Mouse (Mus musculus) neural tube, embryonic 13.5 days (tissue): ENCODE measurements around the gene Gpc3. TPM values are rescaled to one million over a fixed set of nuclear protein-coding genes. Genes with fewer than 3 reads are reported as not detected.
"Not testable (repeated sequence)": the region's sequence is repeated elsewhere in the genome, so short reads cannot be mapped to it uniquely, and the experiment has no call there.

Source experiments
- ATAC-seq: fragments of 200-750 bp; cut with Nextera tagmentation; 2 replicates; pipeline ENCODE4 v1.8.0; 2017; ENCODE audit warnings: low read depth, mild to moderate bottlenecking, moderate TSS enrichment, moderate library complexity
- H3K27ac ChIP-seq: fragments of 300-500 bp; sonication (generic); replicated peaks from 2 replicates; pipeline ENCODE4 v1.5.1; 2015; ENCODE audit warnings: moderate library complexity, mild to moderate bottlenecking, inconsistent platforms
- H3K27me3 ChIP-seq: fragments of 300-500 bp; sonication (generic); 2 replicates; pipeline ENCODE4 v1.6.1; 2015; ENCODE audit warnings: mild to moderate bottlenecking, inconsistent platforms
- H3K36me3 ChIP-seq: fragments of 300-500 bp; sonication (generic); 2 replicates; pipeline ENCODE4 v1.6.1; 2015; ENCODE audit warnings: mild to moderate bottlenecking, inconsistent platforms
- H3K4me1 ChIP-seq: fragments of 300-500 bp; sonication (generic); replicated peaks from 2 replicates; pipeline ENCODE4 v1.6.1; 2015; ENCODE audit warnings: inconsistent platforms
- H3K4me2 ChIP-seq: fragments of 300-500 bp; sonication (generic); 2 replicates; pipeline ENCODE4 v1.6.1; 2015; ENCODE audit warnings: inconsistent platforms, mild to moderate bottlenecking, moderate library complexity
- H3K4me3 ChIP-seq: fragments of 300-500 bp; sonication (generic); 2 replicates; pipeline ENCODE4 v1.5.1; 2015; ENCODE audit warnings: mild to moderate bottlenecking, inconsistent platforms
- H3K9ac ChIP-seq: fragments of 300-500 bp; sonication (generic); 2 replicates; pipeline ENCODE4 v1.6.1; 2015; ENCODE audit warnings: moderate library complexity, mild to moderate bottlenecking, inconsistent platforms
- H3K9me3 ChIP-seq: fragments of 300-500 bp; sonication (generic); 2 replicates; pipeline ENCODE4 v1.6.1; 2016; ENCODE audit warnings: inconsistent platforms
- WGBS: fragments of 180-500 bp; shearing (Covaris S2); methylation state at CpG from one replicate; pipeline ENCODE4 v1.1.7; 2015; 5-methylcytosine and 5-hydroxymethylcytosine counted together
- polyA plus RNA-seq: library from polyadenylated mRNA; unstranded; fragments of >200 nt; fragmentation: Nextera tagmentation; extraction: Ambion mirVana; gene quantifications from 2 replicates; pipeline ENCODE4 v1.2.1, GENCODE M21; 2015

The Gpc3 gene
- polyA plus RNA-seq, 1 experiment from 2014 or later = 136 TPM

GRCm38 (mm10) chrX:52310976-52311375 is 302.8 kb downstream of the Gpc3 start:
- ATAC-seq = no peak
- no peaks in the 10 kb centered on the region for H3K4me1 ChIP-seq
- WGBS = 79% methylated on average over 2 of the region's 2 CpGs

GRCm38 (mm10) chrX:52305226-52305625 is 308.5 kb downstream of the Gpc3 start:
- no peak for ATAC-seq
- Histone ChIP-seq H3K36me3 (no peaks in the 10 kb centered on the region), H3K27me3 (no peaks in the 10 kb centered on the region), H3K4me1 (no peaks in the 10 kb centered on the region), H3K4me2 (no peak overlapping the region), H3K4me3 (no peak overlapping the region), H3K27ac (no peak overlapping the region), H3K9ac (no peak overlapping the region), H3K9me3 (no peaks in the 10 kb centered on the region)
- WGBS = 87% methylated on average over 4 of the region's 4 CpGs

More at GRCm38 (mm10) chrX:52310976-52311375, 302.8 kb downstream of the Gpc3 start:
- Histone ChIP-seq H3K36me3 (no peaks in the 10 kb centered on the region), H3K9me3 (no peaks in the 10 kb centered on the region), H3K4me3 (no peak overlapping the region), H3K27me3 (no peaks in the 10 kb centered on the region), H3K4me2 (no peak overlapping the region), H3K9ac (no peak overlapping the region), H3K27ac (no peak overlapping the region)

DNA sequence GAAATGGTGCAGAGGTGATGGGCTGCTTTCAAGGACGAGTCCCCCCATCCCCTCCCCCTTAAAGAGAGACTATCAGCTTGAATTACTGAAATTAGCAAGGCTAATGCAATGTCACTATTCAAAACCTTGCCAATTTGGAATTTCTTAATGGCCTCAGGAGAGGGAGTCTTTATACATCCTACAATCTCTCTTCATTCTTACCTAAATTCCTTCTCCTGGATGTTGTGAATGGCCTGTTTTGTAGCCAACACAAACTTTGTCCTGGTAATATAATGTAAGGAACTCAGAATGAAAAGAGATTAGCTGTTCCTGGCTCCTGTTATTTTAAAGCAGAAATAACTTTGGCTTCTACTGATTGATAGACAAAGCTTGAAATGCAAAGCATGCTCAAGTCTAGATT is 325.0 kb downstream of the Gpc3 start:
- 47% methylated on average over 1 of the region's 1 CpGs for WGBS
- no peak for ATAC-seq

DNA sequence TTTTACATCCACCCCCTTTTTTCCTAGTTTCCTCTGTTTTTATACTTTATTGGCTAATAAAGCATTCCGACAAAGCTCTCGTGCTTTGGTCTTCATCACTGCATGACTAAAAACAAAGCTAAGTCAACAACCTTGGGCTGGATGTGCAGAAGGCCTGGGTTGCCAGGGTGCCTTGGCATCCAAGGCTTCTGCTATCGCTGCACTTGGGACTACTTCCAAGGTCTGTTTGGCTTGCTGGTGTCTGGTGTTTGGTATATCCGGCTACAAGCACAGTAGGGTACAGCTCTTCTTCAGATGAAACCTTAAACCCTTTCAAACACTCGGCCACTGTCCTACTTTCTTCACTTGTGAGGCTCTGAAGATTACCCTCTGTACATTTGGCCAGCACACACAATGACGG is 325.8 kb downstream of the Gpc3 start:
- H3K9ac ChIP-seq = no peak overlapping the region
- no peaks in the 10 kb centered on the region for H3K4me1 ChIP-seq
- H3K9me3 ChIP-seq = no peaks in the 10 kb centered on the region
- no peak overlapping the region for H3K4me2 ChIP-seq
- ATAC-seq = no peak
- no peak overlapping the region for H3K4me3 ChIP-seq
- WGBS = 81% methylated on average over 6 of the region's 6 CpGs
- H3K27me3 ChIP-seq = 0 out of 2 replicates have a peak, but pooled peaks cover 4% of the 10 kb centered on the region
- H3K27ac ChIP-seq = no peak overlapping the region
- no peaks in the 10 kb centered on the region for H3K36me3 ChIP-seq

More for the DNA sequence above, 325.0 kb downstream of the Gpc3 start:
- no peak overlapping the region for H3K27ac ChIP-seq
- no peaks in the 10 kb centered on the region for H3K27me3 ChIP-seq
- no peak overlapping the region for H3K9ac ChIP-seq
- H3K4me3 ChIP-seq = no peak overlapping the region
- no peaks in the 10 kb centered on the region for H3K36me3 ChIP-seq
- H3K9me3 ChIP-seq = no peaks in the 10 kb centered on the region
- no peaks in the 10 kb centered on the region for H3K4me1 ChIP-seq
- H3K4me2 ChIP-seq = no peak overlapping the region

DNA sequence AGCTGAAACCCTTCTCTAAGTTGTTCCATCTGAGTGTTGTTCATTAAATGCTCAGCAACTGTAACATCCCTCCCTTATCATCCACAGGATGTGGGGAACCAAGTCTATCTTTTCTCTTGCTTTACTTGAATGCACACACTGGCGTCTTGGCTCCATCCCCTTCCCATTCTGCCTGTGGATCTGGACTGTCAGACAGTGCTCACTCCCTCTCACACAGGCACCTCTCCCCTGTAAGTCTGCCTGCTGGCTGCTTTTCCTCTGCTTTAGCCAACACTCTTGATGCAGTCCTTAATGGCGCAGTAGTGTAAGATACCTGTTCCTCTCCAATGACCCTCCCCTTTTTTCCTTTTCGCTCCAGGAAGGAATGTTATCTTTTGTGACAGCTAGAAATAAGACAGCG is 331.7 kb downstream of the Gpc3 start:
- H3K27ac ChIP-seq = no peak overlapping the region
- 0 out of 2 replicates have a peak, but pooled peaks cover 4% of the 10 kb centered on the region for H3K27me3 ChIP-seq
- H3K4me2 ChIP-seq = no peak overlapping the region
- no peaks in the 10 kb centered on the region for H3K9me3 ChIP-seq
- no peaks in the 10 kb centered on the region for H3K36me3 ChIP-seq
- no peak overlapping the region for H3K9ac ChIP-seq
- peaks cover 3% of the 10 kb centered on the region; the same call in 1 of the 2 replicates for H3K4me1 ChIP-seq
- H3K4me3 ChIP-seq = no peak overlapping the region
- WGBS = 82% methylated on average over 4 of the region's 4 CpGs
- no peak for ATAC-seq

- 0 out of 2 replicates have a peak, but pooled peaks cover 4% of the 10 kb centered on the region for H3K27me3 ChIP-seq
- no peak overlapping the region for H3K9ac ChIP-seq
- H3K9me3 ChIP-seq = no peaks in the 10 kb centered on the region
- no peak overlapping the region for H3K4me3 ChIP-seq
- no peak for ATAC-seq
- H3K27ac ChIP-seq = no peak overlapping the region
- H3K4me2 ChIP-seq = no peak overlapping the region
- WGBS = 87% methylated on average over 6 of the region's 6 CpGs
- H3K4me1 ChIP-seq = peaks cover 3% of the 10 kb centered on the region; the same call in 1 of the 2 replicates
- no peaks in the 10 kb centered on the region for H3K36me3 ChIP-seq
Observed at GRCm38 (mm10) chrX:52281103-52281900, 332.4 kb downstream of the Gpc3 start.

DNA sequence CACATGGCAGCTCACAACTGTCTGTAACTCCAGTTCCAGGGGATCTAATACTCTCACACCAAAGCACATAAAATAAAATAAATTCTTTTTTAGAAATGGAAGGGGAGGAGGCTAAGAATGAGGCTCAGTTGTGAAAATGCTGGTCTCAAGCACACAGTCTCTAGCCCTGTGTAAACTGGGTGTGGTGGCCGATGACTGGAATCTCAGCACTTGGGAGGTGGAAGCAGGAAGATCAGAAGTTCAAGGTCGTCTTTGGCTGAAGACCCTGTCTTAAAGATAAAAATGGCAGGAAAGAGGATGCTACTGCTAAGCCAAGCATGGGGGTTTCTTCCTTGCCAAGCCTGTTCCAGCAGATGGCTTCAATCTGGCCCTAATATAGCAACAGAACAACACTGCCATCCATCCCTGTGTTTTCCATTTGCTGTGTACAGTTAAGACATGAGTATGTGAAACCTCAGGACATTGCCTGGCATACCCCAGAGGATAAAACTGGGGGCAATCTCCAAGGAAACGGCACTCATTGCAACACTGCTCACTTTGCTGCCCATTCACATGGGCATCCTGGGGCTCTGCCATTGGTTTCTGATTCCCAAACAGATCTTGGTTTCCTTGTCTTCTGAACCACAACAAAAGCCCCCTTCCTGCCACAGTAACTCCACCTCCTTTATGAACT is 334.9 kb downstream of the Gpc3 start:
- no peak for ATAC-seq

DNA sequence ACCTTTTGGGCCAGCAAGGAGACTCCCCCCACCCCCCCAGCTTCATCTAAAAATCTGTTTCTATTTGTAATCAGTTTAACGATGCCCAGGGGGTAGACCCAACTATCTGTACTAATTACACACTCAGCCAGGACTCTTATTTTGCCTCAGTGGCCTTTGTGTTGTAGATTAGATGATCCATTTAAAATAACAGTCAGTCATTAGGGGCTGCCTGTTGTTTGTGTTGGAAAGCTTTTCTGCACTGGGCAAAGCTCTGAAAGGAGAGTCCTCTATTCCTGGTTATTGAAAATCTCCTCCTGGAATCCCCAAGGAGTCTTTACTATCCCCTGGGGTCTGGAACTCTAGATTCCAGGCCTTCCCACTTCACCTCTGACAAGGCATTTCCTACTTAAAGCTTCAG is 336.2 kb downstream of the Gpc3 start:
- Histone ChIP-seq H3K9ac (no peak overlapping the region), H3K27me3 (no peaks in the 10 kb centered on the region), H3K4me1 (peaks cover 3% of the 10 kb centered on the region; the same call in 1 of the 2 replicates), H3K36me3 (no peaks in the 10 kb centered on the region), H3K27ac (no peak overlapping the region; the same call in 1 of the 2 replicates), H3K9me3 (no peaks in the 10 kb centered on the region), H3K4me2 (no peak overlapping the region), H3K4me3 (no peak overlapping the region)
- 46% methylated on average over 1 of the region's 1 CpGs for WGBS
- no peak; the same call in 1 of the 2 replicates for ATAC-seq

More for the DNA sequence above, 334.9 kb downstream of the Gpc3 start:
- H3K4me1 ChIP-seq = peaks cover 3% of the 10 kb centered on the region; the same call in 1 of the 2 replicates
- H3K9me3 ChIP-seq = no peaks in the 10 kb centered on the region
- 82% methylated on average over 3 of the region's 3 CpGs for WGBS
- no peak overlapping the region for H3K9ac ChIP-seq
- no peak overlapping the region for H3K4me2 ChIP-seq
- no peak overlapping the region for H3K27ac ChIP-seq
- H3K4me3 ChIP-seq = no peak overlapping the region
- H3K27me3 ChIP-seq = 0 out of 2 replicates have a peak, but pooled peaks cover 4% of the 10 kb centered on the region
- no peaks in the 10 kb centered on the region for H3K36me3 ChIP-seq

- Histone ChIP-seq H3K9me3 (no peaks in the 10 kb centered on the region), H3K4me3 (no peak overlapping the region), H3K4me2 (no peak overlapping the region), H3K27ac (no peak overlapping the region), H3K27me3 (no peaks in the 10 kb centered on the region), H3K36me3 (no peaks in the 10 kb centered on the region), H3K4me1 (peaks cover 3% of the 10 kb centered on the region; the same call in 1 of the 2 replicates), H3K9ac (no peak overlapping the region)
- ATAC-seq = no peak
- WGBS = 83% methylated on average over 7 of the region's 7 CpGs
Observed at GRCm38 (mm10) chrX:52273016-52273415, 340.7 kb downstream of the Gpc3 start.

GRCm38 (mm10) chrX:52261991-52262390 is 351.8 kb downstream of the Gpc3 start:
- Histone ChIP-seq H3K4me2 (no peak overlapping the region), H3K36me3 (no peaks in the 10 kb centered on the region), H3K9ac (no peak overlapping the region), H3K9me3 (no peaks in the 10 kb centered on the region), H3K27ac (no peak overlapping the region), H3K27me3 (no peaks in the 10 kb centered on the region), H3K4me3 (no peak overlapping the region), H3K4me1 (no peaks in the 10 kb centered on the region)
- 86% methylated on average over 11 of the region's 11 CpGs for WGBS
- ATAC-seq = no peak

DNA sequence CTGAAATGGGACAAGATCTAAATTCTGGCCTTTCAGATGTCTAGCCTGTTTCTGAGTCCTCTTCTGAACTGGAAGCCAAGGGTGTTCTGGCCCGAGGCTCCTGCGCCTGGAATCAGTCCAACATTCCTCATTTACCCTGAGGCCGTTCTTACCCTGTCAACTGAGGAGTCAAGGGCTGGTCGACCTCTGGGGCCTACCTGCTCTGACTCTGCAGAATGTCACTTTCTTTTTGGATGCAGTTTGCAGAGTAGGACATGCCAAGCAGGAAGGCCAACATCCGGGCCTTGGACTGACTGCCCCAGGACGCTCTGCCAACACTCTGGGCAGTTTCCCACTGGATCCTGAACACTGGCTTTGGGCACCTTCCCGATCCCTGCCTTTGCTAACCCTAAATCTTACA is 352.2 kb downstream of the Gpc3 start:
- H3K36me3 ChIP-seq = no peaks in the 10 kb centered on the region
- no peaks in the 10 kb centered on the region for H3K9me3 ChIP-seq
- no peak overlapping the region for H3K4me2 ChIP-seq
- no peaks in the 10 kb centered on the region for H3K4me1 ChIP-seq
- ATAC-seq = no peak
- H3K27me3 ChIP-seq = no peaks in the 10 kb centered on the region
- H3K4me3 ChIP-seq = no peak overlapping the region
- no peak overlapping the region for H3K27ac ChIP-seq
- WGBS = 84% methylated on average over 7 of the region's 7 CpGs
- H3K9ac ChIP-seq = no peak overlapping the region

- H3K27me3 ChIP-seq, H3K9me3 ChIP-seq, ATAC-seq, H3K36me3 ChIP-seq, H3K4me2 ChIP-seq, H3K9ac ChIP-seq, H3K4me1 ChIP-seq, H3K27ac ChIP-seq, H3K4me3 ChIP-seq: not testable (repeated sequence)
- WGBS = 75% methylated on average over 1 of the region's 1 CpGs
Observed at GRCm38 (mm10) chrX:52259771-52260170, 354.0 kb downstream of the Gpc3 start.
